Mouse (Mus musculus): ENCODE measurements around the gene Prcc.

DNA sequence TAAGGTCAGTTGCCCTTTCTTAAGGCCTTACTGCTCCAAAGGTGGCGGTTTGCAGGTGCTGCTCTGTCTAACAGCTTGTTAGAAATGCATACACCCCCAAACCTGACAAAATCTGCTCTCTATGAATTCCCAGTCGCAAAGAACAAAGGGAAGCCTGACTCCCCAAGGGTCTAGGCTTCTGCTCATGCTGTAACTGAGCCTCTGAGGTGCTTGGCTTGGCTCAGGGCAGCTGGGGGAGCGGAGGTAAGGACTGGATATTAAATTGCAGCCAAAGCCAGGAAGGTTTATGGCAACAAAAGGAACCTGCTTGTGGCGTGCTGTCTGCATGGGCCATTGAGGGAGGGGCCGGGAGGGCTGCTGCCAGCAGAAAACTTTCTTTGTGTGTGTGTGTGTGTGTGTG lies 18.4 kb upstream of the Prcc start:
- no peak for TF ChIP-seq CTCF (IDR thresholded peaks at IDR 0.05; ENCODE audit: low read depth, low read length)
- TF ChIP-seq POLR2A (IDR thresholded peaks at IDR 0.05; ENCODE audit: borderline replicate concordance, low read depth, low read length), result no peak
